17 mouse cellular contexts compared by ENCODE assay signal in genomic region chr8:111693261-111693741, GRCm38 (mm10). TPM values are rescaled to one million over a fixed set of nuclear protein-coding genes. Genes with fewer than 3 reads are reported as not detected.
DNase-seq lines count a peak whose midpoint lies in the region; ATAC-seq and TF ChIP-seq lines count a peak whose summit lies in the region.
"Had no signal": no experiment of that assay in that cellular context is flagged by ENCODE, and none has a peak within 500 bp of the region (broad histone marks: within the 10 kb centered on the region; RNA-seq: fewer than 3 reads in every experiment).

No protein-coding gene starts in this region.

- TF ChIP-seq CTCF in lung, adult 2 months (IDR thresholded peaks at IDR 0.05; ENCODE audit: insufficient read depth, low read length) = no peak

- 46% methylated on average over 6 of the region's 6 CpGs for WGBS in heart, embryonic 12.5 days
- 56% methylated on average over 6 of the region's 6 CpGs for WGBS in lung, adult 2 months
- WGBS in intestine, embryonic 16.5 days = 33% methylated on average over 6 of the region's 6 CpGs
- WGBS in stomach, embryonic 16.5 days = 36% methylated on average over 6 of the region's 6 CpGs

- no peak for TF ChIP-seq POLR2A in lung, adult 2 months (IDR thresholded peaks at IDR 0.05; ENCODE audit: borderline replicate concordance, extremely low read depth, low read depth, low read length)

- H3K4me2 ChIP-seq in heart, embryonic 12.5 days = no peak overlapping the region
- no peak overlapping the region for H3K4me2 ChIP-seq in intestine, embryonic 16.5 days (ENCODE audit: low read depth, low read length)
- no peak overlapping the region for H3K4me2 ChIP-seq in stomach, embryonic 16.5 days (ENCODE audit: low read depth, low read length)
- H3K4me2 ChIP-seq: liver, embryonic 12.5 days; neural tube, embryonic 12.5 days had no signal

- no peak overlapping the region for H3K27ac ChIP-seq in heart, embryonic 12.5 days (ENCODE audit: poor library complexity, severe bottlenecking)
- peak overlapping the region; percentile 36; the same call in 1 of the 2 replicates for H3K27ac ChIP-seq in intestine, embryonic 16.5 days (ENCODE audit: low read length)
- 0 out of 2 replicates have a peak overlapping the region, but pooled peaks have one; percentile 0 for H3K27ac ChIP-seq in stomach, embryonic 16.5 days (ENCODE audit: low read length)
- H3K27ac ChIP-seq: heart, adult 2 months; liver, embryonic 12.5 days; neural tube, embryonic 12.5 days had no signal

- peak; percentile 95 for DNase-seq in heart, adult 11 months
- peak; percentile 51 for DNase-seq in lung, postnatal 10 days
- DNase-seq in lung, adult 2 months = no peak
- no peak for DNase-seq in thymus, postnatal 0 days (ENCODE audit: low spot score)
- no peak for DNase-seq in cerebellum, adult 9-10 months
- DNase-seq: cerebellum, adult 8-10 months; spleen, adult 18-20 months; thymus, adult 18-20 months had no signal

- no peak overlapping the region for H3K4me3 ChIP-seq in heart, embryonic 12.5 days
- no peak overlapping the region for H3K4me3 ChIP-seq in lung, adult 2 months (replicated peaks; ENCODE audit: extremely low read depth, low read depth, low read length)
- H3K4me3 ChIP-seq in intestine, embryonic 16.5 days (ENCODE audit: low read length) = no peak overlapping the region
- H3K4me3 ChIP-seq in stomach, embryonic 16.5 days (replicated peaks; ENCODE audit: low read length) = no peak overlapping the region
- H3K4me3 ChIP-seq: erythroblast, embryonic 14.5 days; heart, adult 2 months; liver, embryonic 12.5 days; megakaryocyte, embryonic 14.5 days; neural tube, embryonic 12.5 days had no signal

- H3K4me1 ChIP-seq in heart, embryonic 12.5 days (replicated peaks) = peaks cover 12% of the 10 kb centered on the region; the same call in 1 of the 2 replicates
- H3K4me1 ChIP-seq in lung, adult 2 months (ENCODE audit: control insufficient read depth, insufficient read depth, low read length) = no peaks in the 10 kb centered on the region
- peaks cover 11% of the 10 kb centered on the region for H3K4me1 ChIP-seq in intestine, embryonic 16.5 days (ENCODE audit: control insufficient read depth, insufficient read depth, low read length)
- H3K4me1 ChIP-seq in stomach, embryonic 16.5 days (ENCODE audit: control insufficient read depth, insufficient read depth, low read length) = no peaks in the 10 kb centered on the region
- H3K4me1 ChIP-seq: neural tube, embryonic 12.5 days had no signal

- no peak for ATAC-seq in heart, embryonic 12.5 days (ENCODE audit: insufficient number of reproducible peaks, low FRiP score)
- peak; percentile 61 for ATAC-seq in intestine, embryonic 16.5 days
- peak; percentile 75 for ATAC-seq in stomach, embryonic 16.5 days (ENCODE audit: insufficient read depth, low FRiP score)
- ATAC-seq: hindbrain, embryonic 16.5 days; liver, embryonic 12.5 days had no signal

- no peaks in the 10 kb centered on the region for H3K9me3 ChIP-seq in heart, embryonic 12.5 days (replicated peaks)
- H3K9me3 ChIP-seq in intestine, embryonic 16.5 days (ENCODE audit: control insufficient read depth, low read length) = no peaks in the 10 kb centered on the region
- H3K9me3 ChIP-seq in stomach, embryonic 16.5 days (replicated peaks; ENCODE audit: control insufficient read depth, low read length) = no peaks in the 10 kb centered on the region
- H3K9me3 ChIP-seq: liver, embryonic 12.5 days; neural tube, embryonic 12.5 days had no signal

- H3K36me3 ChIP-seq in heart, embryonic 12.5 days = no peaks in the 10 kb centered on the region
- H3K36me3 ChIP-seq in intestine, embryonic 16.5 days (ENCODE audit: control insufficient read depth, insufficient read depth, low read length) = no peaks in the 10 kb centered on the region
- no peaks in the 10 kb centered on the region for H3K36me3 ChIP-seq in stomach, embryonic 16.5 days (ENCODE audit: control insufficient read depth, insufficient read depth, low read length)
- H3K36me3 ChIP-seq: liver, embryonic 12.5 days; neural tube, embryonic 12.5 days had no signal

- no peaks in the 10 kb centered on the region for H3K27me3 ChIP-seq in heart, embryonic 12.5 days (replicated peaks)
- H3K27me3 ChIP-seq in intestine, embryonic 16.5 days (replicated peaks; ENCODE audit: control insufficient read depth, insufficient read depth, low read length) = no peaks in the 10 kb centered on the region
- H3K27me3 ChIP-seq in stomach, embryonic 16.5 days (ENCODE audit: control insufficient read depth, insufficient read depth, low read length) = no peaks in the 10 kb centered on the region
- H3K27me3 ChIP-seq: neural tube, embryonic 12.5 days had no signal

- H3K9ac ChIP-seq in heart, embryonic 12.5 days = no peak overlapping the region
- H3K9ac ChIP-seq in intestine, embryonic 16.5 days (ENCODE audit: low read depth, low read length) = no peak overlapping the region
- H3K9ac ChIP-seq in stomach, embryonic 16.5 days (ENCODE audit: low read length) = no peak overlapping the region
- H3K9ac ChIP-seq: liver, embryonic 12.5 days; neural tube, embryonic 12.5 days had no signal

RNA-seq across cellular contexts. Expression of gene Ctrb1, which starts 2.5 kb away (rescaled TPM):
- not detected in 2 replicates for polyA plus RNA-seq in heart, embryonic 12.5 days (2016; fragmentation: Nextera tagmentation; extraction: Ambion mirVana)
- 1.5 and 59.1 TPM in 2 replicates for polyA plus RNA-seq in lung, adult 2 months (2012; rRNA removed)
- 1,904 and 2,500 TPM in 2 replicates for polyA plus RNA-seq in intestine, embryonic 16.5 days (2015; fragmentation: Nextera tagmentation; extraction: Ambion mirVana)
- 3,395 and 3,754 TPM in 2 replicates for polyA plus RNA-seq in stomach, embryonic 16.5 days (2015; fragmentation: Nextera tagmentation; extraction: Ambion mirVana)
- 1.1 TPM in 2 replicates for polyA plus RNA-seq in thymus, postnatal 0 days (2015; fragmentation: Nextera tagmentation; extraction: Ambion mirVana)
- polyA plus RNA-seq: erythroblast, embryonic 14.5 days; hindbrain, embryonic 16.5 days; liver, embryonic 12.5 days; neural tube, embryonic 12.5 days had no signal

RNA-seq across cellular contexts. Expression of gene Zfp1, which starts 50.1 kb away (rescaled TPM):
- polyA plus RNA-seq in heart, embryonic 12.5 days (2016; fragmentation: Nextera tagmentation; extraction: Ambion mirVana) = 14.4 and 15.6 TPM in 2 replicates
- 3.6 and 4.8 TPM in 2 replicates for polyA plus RNA-seq in lung, adult 2 months (2012; rRNA removed)
- 12.6 and 16.0 TPM in 2 replicates for polyA plus RNA-seq in intestine, embryonic 16.5 days (2015; fragmentation: Nextera tagmentation; extraction: Ambion mirVana)
- 19.3 TPM in 2 replicates for polyA plus RNA-seq in stomach, embryonic 16.5 days (2015; fragmentation: Nextera tagmentation; extraction: Ambion mirVana)
- polyA plus RNA-seq in thymus, postnatal 0 days (2015; fragmentation: Nextera tagmentation; extraction: Ambion mirVana) = 23.6 and 29.7 TPM in 2 replicates

RNA-seq across cellular contexts. Expression of gene Bcar1, which starts 50.3 kb away (rescaled TPM):
- polyA plus RNA-seq in heart, embryonic 12.5 days (2016; fragmentation: Nextera tagmentation; extraction: Ambion mirVana) = 46.4 and 47.2 TPM in 2 replicates
- polyA plus RNA-seq in lung, adult 2 months (2012; rRNA removed) = 81.4 and 87.7 TPM in 2 replicates
- polyA plus RNA-seq in intestine, embryonic 16.5 days (2015; fragmentation: Nextera tagmentation; extraction: Ambion mirVana) = 44.6 and 48.5 TPM in 2 replicates
- polyA plus RNA-seq in stomach, embryonic 16.5 days (2015; fragmentation: Nextera tagmentation; extraction: Ambion mirVana) = 38.5 and 44.6 TPM in 2 replicates
- 4.1 TPM in 2 replicates for polyA plus RNA-seq in thymus, postnatal 0 days (2015; fragmentation: Nextera tagmentation; extraction: Ambion mirVana)

Comparison
In these comparisons a context has a peak if more than half of its experiments do, and no peak if none do; other contexts are left out.
1. DNase-seq: peak in heart, adult 11 months (single experiment) and lung, postnatal 10 days (single experiment); none in lung, adult 2 months (single experiment), thymus, postnatal 0 days (single experiment) and cerebellum, adult 9-10 months (single experiment).
2. RNA of gene Ctrb1, which starts 2.5 kb away (polyA plus RNA-seq): 3,395 to 3,754 TPM in stomach, embryonic 16.5 days and 1,904 to 2,500 TPM in intestine, embryonic 16.5 days; 1.5 to 59.1 TPM in lung, adult 2 months, 1.1 TPM in thymus, postnatal 0 days and not detected in heart, embryonic 12.5 days; every median in the first group is over 10 times any median in the second.